Mouse (Mus musculus) kidney, embryonic 14.5 days (tissue): Measurements from ENCODE around the gene Spo11. TPM values are rescaled to one million over a fixed set of nuclear protein-coding genes. Genes with fewer than 3 reads are reported as not detected.

ENCODE experiments used
- ATAC-seq: fragments of 200-750 bp; cut with Nextera tagmentation; 2 replicates; pipeline ENCODE4 v1.8.0; 2017; ENCODE audit warnings: moderate number of reproducible peaks, mild to moderate bottlenecking, moderate TSS enrichment, moderate library complexity; ENCODE audit not compliant: low FRiP score, low TSS enrichment
- H3K27ac ChIP-seq: fragments of 300-500 bp; sonication (generic); 2 replicates; pipeline ENCODE4 v1.5.1; 2014; ENCODE audit warnings: low read depth, mild to moderate bottlenecking, low read length, moderate library complexity, mixed read lengths
- H3K27me3 ChIP-seq: fragments of 300-500 bp; sonication (generic); 2 replicates; pipeline ENCODE4 v1.6.1; 2014; ENCODE audit warnings: mild to moderate bottlenecking, low read length; ENCODE audit not compliant: control insufficient read depth, insufficient read depth
- H3K36me3 ChIP-seq: fragments of 300-500 bp; sonication (generic); 2 replicates; pipeline ENCODE4 v1.6.1; 2014; ENCODE audit warnings: low read length, mixed read lengths; ENCODE audit not compliant: control insufficient read depth, insufficient read depth
- H3K4me1 ChIP-seq: fragments of 300-500 bp; sonication (generic); 2 replicates; pipeline ENCODE4 v1.6.1; 2014; ENCODE audit warnings: low read length, mixed read lengths; ENCODE audit not compliant: control insufficient read depth, insufficient read depth
- H3K4me2 ChIP-seq: fragments of 300-500 bp; sonication (generic); replicated peaks from 2 replicates; pipeline ENCODE4 v1.6.1; 2014; ENCODE audit warnings: low read depth, mild to moderate bottlenecking, low read length
- H3K4me3 ChIP-seq: fragments of 300-500 bp; sonication (generic); 2 replicates; pipeline ENCODE4 v1.5.1; 2014; ENCODE audit warnings: mild to moderate bottlenecking, low read length
- H3K9ac ChIP-seq: fragments of 300-500 bp; sonication (generic); 2 replicates; pipeline ENCODE4 v1.6.1; 2014; ENCODE audit warnings: low read depth, mild to moderate bottlenecking, low read length, moderate library complexity
- H3K9me3 ChIP-seq: fragments of 300-500 bp; sonication (generic); 2 replicates; pipeline ENCODE4 v1.6.1; 2016; ENCODE audit warnings: low read length; ENCODE audit not compliant: control insufficient read depth
- WGBS: fragments of 180-500 bp; shearing (Covaris S2); extraction: QIAGEN DNeasy Blood & Tissue Kit; methylation state at CpG from one replicate; pipeline ENCODE4 v1.1.7; 2014; 5-methylcytosine and 5-hydroxymethylcytosine counted together
- polyA plus RNA-seq: library from polyadenylated mRNA; unstranded; fragments of >200 nt; fragmentation: Nextera tagmentation; extraction: Ambion mirVana; gene quantifications from 2 replicates; pipeline ENCODE4 v1.2.1, GENCODE M21; 2014

The Spo11 gene
- polyA plus RNA-seq, 1 experiment from 2014 or later = 0.34 TPM

GRCm38 (mm10) chr2:172973806-172974565 is 3.5 kb upstream of the Spo11 start:
- Histone ChIP-seq H3K27ac (no peak overlapping the region), H3K36me3 (no peaks in the 10 kb centered on the region), H3K27me3 (no peaks in the 10 kb centered on the region), H3K4me2 (no peak overlapping the region), H3K9ac (no peak overlapping the region), H3K9me3 (no peaks in the 10 kb centered on the region), H3K4me3 (no peak overlapping the region), H3K4me1 (peaks cover 20% of the 10 kb centered on the region)
- ATAC-seq = no peak
- 16% methylated on average over 7 of the region's 7 CpGs for WGBS

DNA sequence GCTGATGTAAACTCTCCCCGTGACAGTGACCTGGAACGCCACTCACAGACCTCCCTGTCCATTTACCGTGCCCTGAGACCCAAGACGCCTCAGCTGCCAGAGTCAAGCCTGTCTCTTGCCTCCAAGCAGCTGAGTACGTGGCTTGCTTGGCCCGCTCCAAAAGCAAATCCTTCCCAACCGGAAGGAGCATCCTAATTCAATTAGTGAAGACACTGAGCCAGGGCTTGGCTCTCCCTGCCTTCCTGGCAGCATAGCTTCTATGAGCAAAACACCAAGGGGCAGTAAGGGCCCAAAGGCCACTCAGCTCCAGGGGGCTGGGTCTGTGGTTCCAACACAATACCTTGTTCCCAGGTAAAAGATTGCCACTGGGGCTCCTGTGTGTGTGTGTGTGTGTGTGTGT is 2.8 kb upstream of the Spo11 start:
- H3K9ac ChIP-seq = no peak overlapping the region
- no peak overlapping the region for H3K4me2 ChIP-seq
- peaks cover under 1% of the 10 kb centered on the region; the same call in 1 of the 2 replicates for H3K9me3 ChIP-seq
- 35% methylated on average over 7 of the region's 7 CpGs for WGBS
- no peak overlapping the region for H3K27ac ChIP-seq
- H3K4me1 ChIP-seq = peaks cover 20% of the 10 kb centered on the region
- ATAC-seq = no peak
- no peaks in the 10 kb centered on the region for H3K36me3 ChIP-seq
- no peaks in the 10 kb centered on the region for H3K27me3 ChIP-seq
- no peak overlapping the region for H3K4me3 ChIP-seq

- no peak overlapping the region for H3K4me2 ChIP-seq
- 88% methylated on average over 6 of the region's 6 CpGs for WGBS
- H3K4me3 ChIP-seq = no peak overlapping the region
- no peak overlapping the region for H3K9ac ChIP-seq
- H3K36me3 ChIP-seq = no peaks in the 10 kb centered on the region
- no peak for ATAC-seq
- no peaks in the 10 kb centered on the region for H3K27me3 ChIP-seq
- H3K27ac ChIP-seq = no peak overlapping the region
- peaks cover 20% of the 10 kb centered on the region for H3K4me1 ChIP-seq
- H3K9me3 ChIP-seq = peaks cover 5% of the 10 kb centered on the region; the same call in 1 of the 2 replicates
These were observed 2.3 kb upstream of the Spo11 start for GRCm38 (mm10) chr2:172975159-172975558.

DNA sequence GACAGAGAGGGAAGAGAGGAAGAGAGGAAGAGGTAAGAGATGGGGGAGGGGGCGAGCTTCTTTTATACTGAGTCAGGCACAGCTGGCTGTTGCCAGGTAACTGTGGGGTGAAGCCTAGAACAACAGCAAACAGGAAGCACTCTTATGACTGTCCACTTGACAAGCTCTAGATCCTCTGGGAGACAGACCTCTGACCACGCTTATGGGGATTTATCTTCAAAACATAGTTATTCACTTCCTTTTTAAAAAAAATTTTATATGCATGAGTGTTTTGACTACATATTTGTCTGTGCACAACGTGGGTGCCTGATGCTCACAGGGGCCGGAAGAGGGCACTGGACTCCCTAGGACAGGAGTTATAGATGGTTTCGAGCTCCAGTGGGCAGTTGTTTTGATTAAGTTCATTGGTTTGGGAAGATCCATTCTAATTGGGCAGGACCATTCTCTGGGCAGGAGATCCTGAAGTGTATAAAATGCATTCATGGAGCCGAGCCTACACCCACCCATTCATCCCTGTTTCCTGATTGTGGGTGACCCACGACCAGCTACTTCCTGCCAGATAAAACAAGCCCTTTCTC is 750 bp upstream of the Spo11 start:
- ATAC-seq = peak; percentile 8; the same call in 1 of the 2 replicates
- H3K27me3 ChIP-seq = no peaks in the 10 kb centered on the region
- H3K9ac ChIP-seq = no peak overlapping the region
- H3K4me3 ChIP-seq = no peak overlapping the region
- peaks cover 5% of the 10 kb centered on the region; the same call in 1 of the 2 replicates for H3K9me3 ChIP-seq
- H3K4me1 ChIP-seq = peaks cover 20% of the 10 kb centered on the region
- no peak overlapping the region for H3K27ac ChIP-seq
- no peaks in the 10 kb centered on the region for H3K36me3 ChIP-seq
- peak overlapping the region; percentile 27 for H3K4me2 ChIP-seq
- 17% methylated on average over 7 of the region's 7 CpGs for WGBS

GRCm38 (mm10) chr2:172978131-172978633 is 682 bp downstream of the Spo11 start:
- H3K27ac ChIP-seq = no peak overlapping the region
- 66% methylated on average over 4 of the region's 4 CpGs for WGBS
- no peak overlapping the region for H3K9ac ChIP-seq
- peaks cover 20% of the 10 kb centered on the region for H3K4me1 ChIP-seq
- no peaks in the 10 kb centered on the region for H3K27me3 ChIP-seq
- no peak overlapping the region for H3K4me2 ChIP-seq
- H3K36me3 ChIP-seq = no peaks in the 10 kb centered on the region
- H3K4me3 ChIP-seq = no peak overlapping the region
- no peak for ATAC-seq
- peaks cover 5% of the 10 kb centered on the region; the same call in 1 of the 2 replicates for H3K9me3 ChIP-seq

- Histone ChIP-seq H3K4me3 (no peak overlapping the region), H3K4me1 (peaks cover 20% of the 10 kb centered on the region), H3K27me3 (no peaks in the 10 kb centered on the region), H3K36me3 (no peaks in the 10 kb centered on the region), H3K9ac (no peak overlapping the region), H3K4me2 (no peak overlapping the region), H3K9me3 (peaks cover 5% of the 10 kb centered on the region; the same call in 1 of the 2 replicates), H3K27ac (no peak overlapping the region)
- ATAC-seq = no peak
- WGBS = 95% methylated on average over 43 of the region's 43 CpGs
These were observed 2.3 kb downstream of the Spo11 start for GRCm38 (mm10) chr2:172979666-172980345.

- Histone ChIP-seq H3K36me3 (no peaks in the 10 kb centered on the region), H3K27me3 (no peaks in the 10 kb centered on the region), H3K4me3 (no peak overlapping the region), H3K4me1 (peaks cover under 1% of the 10 kb centered on the region; the same call in 1 of the 2 replicates), H3K27ac (no peak overlapping the region), H3K9ac (no peak overlapping the region), H3K4me2 (no peak overlapping the region), H3K9me3 (peaks cover 5% of the 10 kb centered on the region; the same call in 1 of the 2 replicates)
- 77% methylated on average over 9 of the region's 9 CpGs for WGBS
- ATAC-seq = no peak
These were observed 5.5 kb downstream of the Spo11 start for GRCm38 (mm10) chr2:172982776-172983561.

GRCm38 (mm10) chr2:172990161-172990560 is 12.7 kb downstream of the Spo11 start:
- Histone ChIP-seq H3K27ac (no peak overlapping the region), H3K27me3 (no peaks in the 10 kb centered on the region), H3K4me3 (no peak overlapping the region), H3K36me3 (no peaks in the 10 kb centered on the region), H3K4me1 (no peaks in the 10 kb centered on the region), H3K4me2 (no peak overlapping the region), H3K9me3 (no peaks in the 10 kb centered on the region), H3K9ac (no peak overlapping the region)
- no peak for ATAC-seq
- WGBS = 73% methylated on average over 6 of the region's 6 CpGs
